ENCODE assay signal across 8 mouse cellular contexts in the genomic region with DNA sequence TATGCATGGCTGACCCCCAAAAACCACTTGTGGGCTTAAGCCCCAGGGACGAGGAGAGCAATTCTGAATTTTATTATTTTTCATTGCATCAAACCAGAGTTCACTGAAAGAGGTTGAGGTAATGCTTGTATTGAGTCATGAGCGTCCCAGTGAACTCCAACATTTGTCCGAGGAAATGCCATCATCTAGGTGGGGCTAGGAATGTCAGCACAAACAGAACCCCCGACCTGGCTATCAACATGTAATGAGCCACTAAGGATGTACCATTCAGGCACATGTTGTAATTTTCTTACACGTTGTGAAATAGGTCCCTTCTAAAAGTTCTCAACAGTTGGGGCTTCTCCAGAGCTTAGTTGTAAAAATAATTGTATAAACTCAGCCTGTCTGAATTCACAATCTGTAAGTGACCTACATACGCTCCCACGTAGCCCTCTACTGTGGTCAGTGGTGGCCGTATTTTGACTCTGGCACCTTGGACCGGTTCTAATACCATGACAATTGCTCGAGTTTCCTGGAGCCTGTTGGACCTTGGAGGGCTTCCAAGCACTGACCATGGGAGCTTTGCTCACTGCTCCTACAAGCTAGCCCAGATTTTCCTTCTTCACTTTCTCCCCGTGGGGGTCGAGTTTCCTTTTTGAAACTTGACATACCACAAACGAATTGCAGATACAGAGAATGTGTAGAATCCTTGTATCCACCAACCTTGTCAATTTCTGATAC. TPM values are rescaled to one million over a fixed set of nuclear protein-coding genes. Genes with fewer than 3 reads are reported as not detected.
A peak's percentile ranks its signal among the peaks of the same experiment; 100 is the strongest.
DNase-seq lines count a peak whose midpoint lies in the region; ATAC-seq and TF ChIP-seq lines count a peak whose summit lies in the region.

No protein-coding gene starts in this region.

- no peaks in the 10 kb centered on the region for H3K9me3 ChIP-seq in heart, embryonic 12.5 days (replicated peaks)

- no peak for ATAC-seq in heart, embryonic 12.5 days (ENCODE audit: insufficient number of reproducible peaks, low FRiP score)

- H3K4me1 ChIP-seq in heart, adult 2 months (ENCODE audit: control insufficient read depth, insufficient read depth, low read length), result peaks cover 6% of the 10 kb centered on the region
- peaks cover 21% of the 10 kb centered on the region for H3K4me1 ChIP-seq in heart, embryonic 12.5 days (replicated peaks)
- H3K4me1 ChIP-seq in brown adipose tissue, adult 24 weeks (ENCODE audit: control insufficient read depth, insufficient read depth, insufficient read length, low read length), result 0 out of 2 replicates have a peak, but pooled peaks cover 5% of the 10 kb centered on the region

- TF ChIP-seq EP300 in heart, adult 2 months (IDR thresholded peaks at IDR 0.05; ENCODE audit: insufficient read depth, low read depth, low read length), result no peak

- TF ChIP-seq POLR2A in heart, adult 2 months (IDR thresholded peaks at IDR 0.05; ENCODE audit: insufficient read depth, low read depth, low read length), result no peak

- DNase-seq in heart, adult 2 months, result peak; percentile 66 to 74
- DNase-seq in heart, adult 9 months (ENCODE audit: low spot score in 2 of 2), result peak; percentile 71 to 78
- DNase-seq in layer of hippocampus, adult 9-11 months, result peak; percentile 34
- peak; percentile 18 for DNase-seq in right cerebral cortex, adult 18-20 months
- no peak for DNase-seq in thymus, postnatal 4 days
- DNase-seq in thymus, postnatal 0 days (ENCODE audit: low spot score), result no peak

- H3K9ac ChIP-seq in heart, adult 2 months (ENCODE audit: low read depth, low read length), result no peak overlapping the region
- H3K9ac ChIP-seq in heart, embryonic 12.5 days, result no peak overlapping the region

- H3K79me2 ChIP-seq in heart, adult 2 months (replicated peaks; ENCODE audit: control insufficient read depth, insufficient read depth, low read length), result no peaks in the 10 kb centered on the region

- H3K27ac ChIP-seq in heart, adult 2 months, result peak overlapping the region; percentile 68
- no peak overlapping the region for H3K27ac ChIP-seq in heart, embryonic 12.5 days (ENCODE audit: poor library complexity, severe bottlenecking)
- H3K27ac ChIP-seq in brown adipose tissue, adult 24 weeks (replicated peaks; ENCODE audit: low read depth, low read length), result peak overlapping the region; percentile 51; the same call in 1 of the 2 replicates

- intact Hi-C loops in heart, adult 2 months (cut with DNase I), result loop anchor here (5.0 to 10.0 kb wide), 3 partner anchors 34 to 192 kb away; no protein-coding TSS in a partner anchor

- no peak overlapping the region for H3K4me2 ChIP-seq in heart, embryonic 12.5 days

- H3K36me3 ChIP-seq in heart, adult 2 months (ENCODE audit: control insufficient read depth, insufficient read depth, low read length), result no peaks in the 10 kb centered on the region
- H3K36me3 ChIP-seq in heart, embryonic 12.5 days, result peaks cover 9% of the 10 kb centered on the region; the same call in 1 of the 2 replicates

- no peak overlapping the region for H3K4me3 ChIP-seq in heart, adult 2 months
- H3K4me3 ChIP-seq in heart, embryonic 12.5 days, result no peak overlapping the region
- H3K4me3 ChIP-seq in brown adipose tissue, adult 24 weeks (ENCODE audit: insufficient read depth, low read depth, low read length), result peak overlapping the region; percentile 17; the same call in 1 of the 2 replicates

- no peaks in the 10 kb centered on the region for H3K27me3 ChIP-seq in heart, adult 2 months (ENCODE audit: control insufficient read depth, insufficient read depth, low read length)
- H3K27me3 ChIP-seq in heart, embryonic 12.5 days (replicated peaks), result no peaks in the 10 kb centered on the region

- 24% methylated on average over 13 of the region's 13 CpGs for WGBS in heart, adult 2 months
- WGBS in heart, embryonic 12.5 days, result 58% methylated on average over 13 of the region's 13 CpGs

- no peak for TF ChIP-seq CTCF in heart, adult 2 months (IDR thresholded peaks at IDR 0.05)

RNA-seq across cellular contexts. Expression of a gene that starts 38.0 kb away (rescaled TPM):
- total RNA-seq in heart, adult 2 months (2021), result 10 to 100 TPM; 18.1 to 24.9 TPM
- polyA plus RNA-seq in heart, adult 2 months (2012; rRNA removed), result 28.4 and 40.6 TPM in 2 replicates
- polyA plus RNA-seq in heart, embryonic 12.5 days (2016; fragmentation: Nextera tagmentation; extraction: Ambion mirVana), result 171 and 177 TPM in 2 replicates
- polyA plus RNA-seq in brown adipose tissue, adult 24 weeks (2012; ENCODE audit: insufficient read depth, insufficient read length, missing spikeins), result 31.0 and 47.7 TPM in 2 replicates
- 48.0 and 54.6 TPM in 2 replicates for polyA plus RNA-seq in thymus, postnatal 0 days (2015; fragmentation: Nextera tagmentation; extraction: Ambion mirVana)

RNA-seq across cellular contexts. Expression of a gene that starts 47.0 kb away (rescaled TPM):
- total RNA-seq in heart, adult 2 months (2021), result 10 to 100 TPM; 14.0 to 14.9 TPM
- 15.8 and 23.5 TPM in 2 replicates for polyA plus RNA-seq in heart, adult 2 months (2012; rRNA removed)
- 25.3 and 25.9 TPM in 2 replicates for polyA plus RNA-seq in heart, embryonic 12.5 days (2016; fragmentation: Nextera tagmentation; extraction: Ambion mirVana)
- polyA plus RNA-seq in brown adipose tissue, adult 24 weeks (2012; ENCODE audit: insufficient read depth, insufficient read length, missing spikeins), result 4.0 and 5.8 TPM in 2 replicates
- polyA plus RNA-seq in thymus, postnatal 0 days (2015; fragmentation: Nextera tagmentation; extraction: Ambion mirVana), result 16.6 and 18.5 TPM in 2 replicates

RNA-seq across cellular contexts. Expression of a gene that starts 47.1 kb away (rescaled TPM):
- 10 to 100 TPM; 61.5 to 66.6 TPM for total RNA-seq in heart, adult 2 months (2021)
- polyA plus RNA-seq in heart, adult 2 months (2012; rRNA removed), result 29.4 and 34.1 TPM in 2 replicates
- polyA plus RNA-seq in heart, embryonic 12.5 days (2016; fragmentation: Nextera tagmentation; extraction: Ambion mirVana), result 45.5 and 47.1 TPM in 2 replicates
- polyA plus RNA-seq in brown adipose tissue, adult 24 weeks (2012; ENCODE audit: insufficient read depth, insufficient read length, missing spikeins), result 52.1 and 52.2 TPM in 2 replicates
- 57.8 and 63.9 TPM in 2 replicates for polyA plus RNA-seq in thymus, postnatal 0 days (2015; fragmentation: Nextera tagmentation; extraction: Ambion mirVana)

Comparison
In these comparisons a context has a peak if more than half of its experiments do, and no peak if none do; other contexts are left out.
1. DNase-seq: peak in heart, adult 2 months (2 of 2), heart, adult 9 months (2 of 2), layer of hippocampus, adult 9-11 months (single experiment) and right cerebral cortex, adult 18-20 months (single experiment); none in thymus, postnatal 4 days (single experiment) and thymus, postnatal 0 days (single experiment).